Mouse (Mus musculus): ENCODE measurements around the gene Kctd7. TPM values are rescaled to one million over a fixed set of nuclear protein-coding genes. Genes with fewer than 3 reads are reported as not detected.

The Kctd7 gene
- polyA plus RNA-seq, 1 experiment, result 6.6 TPM

DNA sequence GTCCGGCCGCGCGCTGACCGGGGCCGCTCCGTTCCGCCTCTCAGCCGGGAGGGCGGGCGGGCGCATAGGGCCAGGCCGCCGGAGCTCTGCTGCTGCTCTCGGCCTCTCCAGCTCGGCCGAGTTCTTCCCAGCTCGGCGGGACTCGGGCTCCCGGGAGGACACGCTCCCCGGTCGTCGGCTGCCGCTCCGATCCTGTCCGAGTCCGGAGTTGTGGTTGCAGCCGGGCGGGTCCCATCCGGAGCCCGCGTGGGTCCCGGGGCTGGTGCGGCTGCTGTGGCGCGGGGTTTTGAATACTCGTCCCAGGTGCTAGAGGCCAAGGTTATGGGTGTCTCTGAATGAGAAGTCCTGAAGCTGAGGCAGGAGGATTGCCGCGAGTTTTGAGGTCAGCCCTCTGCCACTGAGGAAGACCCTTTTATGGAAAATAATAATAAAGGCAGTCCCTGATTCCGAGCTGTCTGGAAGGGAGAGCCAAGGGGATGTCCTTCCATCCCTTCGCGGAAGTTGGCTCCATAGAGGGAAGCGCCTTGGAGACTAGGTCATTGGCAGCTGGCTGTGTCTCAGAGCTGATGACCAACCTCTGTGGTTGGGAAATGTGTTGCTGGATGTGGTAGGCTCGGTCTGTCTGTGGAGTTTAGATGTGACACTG lies 27.4 kb downstream of the Kctd7 start:
- no peak for TF ChIP-seq POLR2A (IDR thresholded peaks at IDR 0.05; ENCODE audit: borderline replicate concordance, control insufficient read depth, low read depth, low read length)
- no peak for TF ChIP-seq CTCF (IDR thresholded peaks at IDR 0.05; ENCODE audit: control insufficient read depth, insufficient read depth, low read length)
- H3K4me3 ChIP-seq (replicated peaks; ENCODE audit: control insufficient read depth, low read depth, low read length), result peak overlapping the region; percentile 90
- under 1% methylated on average over 46 of the region's 46 CpGs for WGBS

DNA sequence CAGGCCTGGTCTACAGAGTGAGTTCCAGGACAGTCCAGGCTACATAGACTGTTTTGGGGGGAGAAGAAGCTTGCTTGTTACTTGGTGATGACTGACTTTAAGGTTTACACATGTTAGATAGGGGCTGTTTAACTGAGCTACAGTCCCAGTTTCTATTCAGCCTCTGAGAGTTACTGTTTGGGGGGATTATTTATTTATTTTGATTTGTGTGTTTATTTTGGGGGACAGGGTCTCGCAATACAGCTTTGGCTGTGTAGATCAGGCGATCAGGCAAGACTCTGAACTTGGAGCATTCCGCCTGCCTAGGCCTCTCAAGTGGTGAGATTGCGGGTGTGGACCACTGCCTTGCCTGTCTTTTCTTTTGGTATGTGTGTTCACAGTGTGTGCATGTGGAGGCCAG lies 28.4 kb downstream of the Kctd7 start:
- TF ChIP-seq POLR2A (IDR thresholded peaks at IDR 0.05; ENCODE audit: borderline replicate concordance, control insufficient read depth, low read depth, low read length) (no peak), CTCF (IDR thresholded peaks at IDR 0.05; ENCODE audit: control insufficient read depth, insufficient read depth, low read length) (no peak)
- Histone ChIP-seq H3K4me3 (replicated peaks; ENCODE audit: control insufficient read depth, low read depth, low read length) (peak overlapping the region; percentile 90), H3K4me1 (ENCODE audit: control insufficient read depth, insufficient read depth, low read length) (no peaks in the 10 kb centered on the region; the same call in none of the 2 replicates), H3K27ac (ENCODE audit: control insufficient read depth, insufficient read depth, low read depth, low read length, poor library complexity) (no peak overlapping the region)
- 79% methylated on average over 4 of the region's 4 CpGs for WGBS

More for the DNA sequence above, 27.4 kb downstream of the Kctd7 start:
- H3K4me1 ChIP-seq (ENCODE audit: control insufficient read depth, insufficient read depth, low read length), result no peaks in the 10 kb centered on the region; the same call in none of the 2 replicates
- H3K27ac ChIP-seq (ENCODE audit: control insufficient read depth, insufficient read depth, low read depth, low read length, poor library complexity), result peak overlapping the region; percentile 88

DNA sequence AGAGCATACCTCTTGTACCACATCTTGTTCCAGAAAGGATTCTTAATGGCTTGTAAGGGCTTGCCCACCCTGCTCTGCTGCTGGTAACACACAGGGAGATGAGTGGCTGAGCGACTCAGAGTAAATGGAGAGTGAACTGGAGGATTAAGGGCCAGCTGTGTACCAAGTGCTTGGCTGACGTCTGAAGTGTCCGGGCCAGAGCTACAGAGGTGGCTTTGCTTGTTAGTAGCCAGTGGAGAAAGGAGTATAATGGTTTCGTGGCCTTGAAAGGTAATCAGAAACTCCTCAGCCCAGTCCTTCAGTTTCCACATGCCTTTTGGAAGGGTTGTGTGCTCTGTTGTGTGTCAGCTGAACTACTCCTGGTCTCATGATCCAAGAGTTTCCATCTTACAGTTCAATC lies 33.2 kb downstream of the Kctd7 start:
- peaks cover 1% of the 10 kb centered on the region for H3K4me1 ChIP-seq (ENCODE audit: control insufficient read depth, insufficient read depth, low read length)
- H3K27ac ChIP-seq (ENCODE audit: control insufficient read depth, insufficient read depth, low read depth, low read length, poor library complexity), result no peak overlapping the region
- no peak for TF ChIP-seq CTCF (IDR thresholded peaks at IDR 0.05; ENCODE audit: control insufficient read depth, insufficient read depth, low read length)
- no peak for TF ChIP-seq POLR2A (IDR thresholded peaks at IDR 0.05; ENCODE audit: borderline replicate concordance, control insufficient read depth, low read depth, low read length)
- WGBS, result 87% methylated on average over 4 of the region's 4 CpGs
- H3K4me3 ChIP-seq (replicated peaks; ENCODE audit: control insufficient read depth, low read depth, low read length), result no peak overlapping the region

DNA sequence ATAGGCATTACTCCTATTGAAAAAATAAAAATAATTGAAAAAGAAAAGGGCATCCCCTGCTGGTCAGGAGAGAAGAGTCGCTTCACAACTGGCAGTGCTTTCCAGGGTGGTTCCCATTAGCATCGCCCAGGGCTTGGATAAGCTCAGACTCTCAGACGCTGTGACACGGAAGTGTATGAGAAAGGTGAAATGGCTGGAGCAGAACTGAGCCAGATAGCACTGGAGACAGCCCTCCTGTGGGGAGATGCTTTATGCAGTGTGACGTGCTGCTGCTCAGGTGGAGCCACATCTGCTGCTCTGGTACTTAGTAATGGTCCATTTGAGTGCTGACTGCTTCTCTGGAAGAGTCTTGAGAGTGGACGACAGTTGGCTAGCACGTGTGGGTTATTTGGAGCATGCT lies 35.7 kb downstream of the Kctd7 start:
- WGBS, result 85% methylated on average over 7 of the region's 7 CpGs
- H3K27ac ChIP-seq (ENCODE audit: control insufficient read depth, insufficient read depth, low read depth, low read length, poor library complexity), result no peak overlapping the region
- no peak for TF ChIP-seq CTCF (IDR thresholded peaks at IDR 0.05; ENCODE audit: control insufficient read depth, insufficient read depth, low read length)
- no peak for TF ChIP-seq POLR2A (IDR thresholded peaks at IDR 0.05; ENCODE audit: borderline replicate concordance, control insufficient read depth, low read depth, low read length)
- peaks cover 3% of the 10 kb centered on the region for H3K4me1 ChIP-seq (ENCODE audit: control insufficient read depth, insufficient read depth, low read length)
- H3K4me3 ChIP-seq (replicated peaks; ENCODE audit: control insufficient read depth, low read depth, low read length), result no peak overlapping the region

DNA sequence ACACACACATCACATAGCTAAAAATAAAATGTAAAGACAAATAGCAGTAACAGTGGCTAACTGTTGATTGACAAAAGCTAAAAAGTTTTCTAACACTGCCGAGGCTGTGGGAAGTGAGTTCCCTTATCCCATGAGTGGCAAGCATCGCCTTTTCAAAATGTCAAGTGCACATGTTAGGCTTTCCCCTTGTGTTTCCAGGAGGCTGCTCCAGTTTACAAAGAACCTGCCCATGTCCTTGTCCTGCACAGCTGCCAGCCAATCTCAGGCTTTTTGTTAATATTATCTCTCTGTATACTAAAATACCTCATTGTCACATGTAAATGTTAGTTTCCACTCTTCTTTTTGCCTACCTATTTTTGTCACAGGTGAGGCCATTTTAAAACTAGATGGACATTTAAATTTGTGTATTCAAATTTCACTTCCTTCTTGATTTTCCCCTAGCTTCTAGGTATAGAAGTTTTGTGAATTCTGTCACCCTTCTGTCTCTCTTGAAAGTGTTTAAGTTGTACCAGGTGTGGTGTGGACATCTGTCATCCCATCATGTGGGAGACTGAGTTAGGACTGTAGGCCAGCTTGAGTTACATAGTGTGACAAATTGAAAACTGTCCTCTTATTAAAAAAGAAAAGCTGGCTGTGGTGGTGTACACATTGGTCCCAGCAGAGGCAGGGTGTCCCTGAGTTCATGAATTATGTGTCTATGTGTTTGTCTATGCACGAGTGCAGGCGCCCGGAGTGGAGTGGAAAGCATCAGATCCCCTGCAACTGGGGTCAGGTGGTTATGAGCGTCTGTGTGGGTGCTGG lies 37.3 kb downstream of the Kctd7 start:
- no peak for TF ChIP-seq CTCF (IDR thresholded peaks at IDR 0.05; ENCODE audit: control insufficient read depth, insufficient read depth, low read length)
- no peak for TF ChIP-seq POLR2A (IDR thresholded peaks at IDR 0.05; ENCODE audit: borderline replicate concordance, control insufficient read depth, low read depth, low read length)
- H3K4me1 ChIP-seq (ENCODE audit: control insufficient read depth, insufficient read depth, low read length), result peaks cover 3% of the 10 kb centered on the region
- WGBS, result 82% methylated on average over 6 of the region's 6 CpGs
- H3K4me3 ChIP-seq (replicated peaks; ENCODE audit: control insufficient read depth, low read depth, low read length), result no peak overlapping the region
- H3K27ac ChIP-seq (ENCODE audit: control insufficient read depth, insufficient read depth, low read depth, low read length, poor library complexity), result no peak overlapping the region

DNA sequence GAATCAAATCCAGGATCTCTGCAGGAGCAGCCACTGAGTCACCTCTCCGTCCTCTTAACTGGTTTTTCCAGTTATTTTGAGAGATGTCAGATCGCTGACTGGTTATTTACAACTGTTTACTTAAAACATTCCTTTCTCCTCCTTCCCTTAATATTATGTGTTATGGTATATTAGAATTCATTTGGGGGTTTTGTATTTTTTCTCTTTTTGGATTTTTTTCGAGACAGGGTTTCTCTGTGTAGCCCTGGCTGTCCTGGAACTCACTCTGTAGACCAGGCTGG lies 37.8 kb downstream of the Kctd7 start:
- Histone ChIP-seq H3K4me1 (ENCODE audit: control insufficient read depth, insufficient read depth, low read length) (peaks cover 3% of the 10 kb centered on the region), H3K27ac (ENCODE audit: control insufficient read depth, insufficient read depth, low read depth, low read length, poor library complexity) (no peak overlapping the region), H3K4me3 (replicated peaks; ENCODE audit: control insufficient read depth, low read depth, low read length) (no peak overlapping the region)
- TF ChIP-seq CTCF (IDR thresholded peaks at IDR 0.05; ENCODE audit: control insufficient read depth, insufficient read depth, low read length) (no peak), POLR2A (IDR thresholded peaks at IDR 0.05; ENCODE audit: borderline replicate concordance, control insufficient read depth, low read depth, low read length) (no peak)
- 90% methylated on average over 3 of the region's 3 CpGs for WGBS

DNA sequence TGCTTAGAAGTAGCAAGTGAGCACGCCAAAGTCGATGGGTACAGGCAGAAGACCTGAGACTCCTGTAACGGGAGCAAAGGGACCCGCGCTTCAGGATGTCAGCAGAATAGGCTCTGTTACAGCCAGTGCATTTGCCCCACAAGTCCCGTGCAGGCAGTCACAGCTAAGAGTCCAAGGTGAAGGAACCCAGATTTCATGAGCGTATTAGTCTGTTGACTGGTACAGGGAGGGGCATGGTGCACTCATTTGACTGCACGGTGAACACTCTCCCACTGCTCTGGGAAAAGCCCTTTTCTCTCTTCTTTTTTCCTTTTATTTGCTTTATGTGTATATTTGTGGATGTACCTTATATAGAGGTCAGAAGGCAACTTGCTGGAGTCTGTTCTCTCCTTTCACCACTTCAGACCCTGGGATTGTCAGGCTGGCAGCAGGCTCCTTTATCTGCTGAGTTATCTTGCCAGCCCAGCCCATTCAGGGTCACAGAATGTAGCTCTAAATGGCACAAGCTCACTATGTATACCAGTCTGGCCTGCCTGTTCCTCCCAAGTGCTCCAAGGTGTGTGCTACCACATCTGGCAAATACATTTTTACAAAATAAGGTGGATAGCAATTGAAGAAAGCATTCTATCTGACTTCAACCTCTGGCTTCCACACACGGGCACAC lies 39.7 kb downstream of the Kctd7 start:
- TF ChIP-seq POLR2A (IDR thresholded peaks at IDR 0.05; ENCODE audit: borderline replicate concordance, control insufficient read depth, low read depth, low read length) (no peak), CTCF (IDR thresholded peaks at IDR 0.05; ENCODE audit: control insufficient read depth, insufficient read depth, low read length) (no peak)
- Histone ChIP-seq H3K4me3 (replicated peaks; ENCODE audit: control insufficient read depth, low read depth, low read length) (no peak overlapping the region), H3K27ac (ENCODE audit: control insufficient read depth, insufficient read depth, low read depth, low read length, poor library complexity) (no peak overlapping the region), H3K4me1 (ENCODE audit: control insufficient read depth, insufficient read depth, low read length) (peaks cover 3% of the 10 kb centered on the region)
- 85% methylated on average over 9 of the region's 9 CpGs for WGBS

DNA sequence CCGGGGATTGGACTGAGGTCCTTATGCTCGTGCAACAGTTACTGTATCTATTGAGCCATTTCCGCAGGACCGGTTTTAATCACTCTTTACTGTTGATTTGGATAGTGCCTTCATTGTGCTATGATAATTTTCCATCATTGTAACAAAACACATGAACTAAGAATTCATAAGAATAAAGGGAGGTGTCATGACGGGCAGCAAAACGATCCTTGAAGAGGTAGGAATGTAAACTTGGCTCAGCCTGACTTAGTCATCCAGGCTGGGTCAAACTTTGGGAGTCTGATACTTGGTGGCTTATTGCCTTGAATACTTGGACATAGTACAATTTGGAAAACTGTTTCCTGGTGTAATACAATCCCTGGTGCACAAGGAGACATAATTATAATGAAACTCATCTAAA lies 40.7 kb downstream of the Kctd7 start:
- no peak overlapping the region for H3K4me3 ChIP-seq (replicated peaks; ENCODE audit: control insufficient read depth, low read depth, low read length)
- TF ChIP-seq POLR2A (IDR thresholded peaks at IDR 0.05; ENCODE audit: borderline replicate concordance, control insufficient read depth, low read depth, low read length), result no peak
- TF ChIP-seq CTCF (IDR thresholded peaks at IDR 0.05; ENCODE audit: control insufficient read depth, insufficient read depth, low read length), result no peak
- H3K4me1 ChIP-seq (ENCODE audit: control insufficient read depth, insufficient read depth, low read length), result peaks cover 3% of the 10 kb centered on the region
- H3K27ac ChIP-seq (ENCODE audit: control insufficient read depth, insufficient read depth, low read depth, low read length, poor library complexity), result no peak overlapping the region
- WGBS, result 88% methylated on average over 6 of the region's 6 CpGs
